Mouse (Mus musculus) limb, embryonic 13.5 days (tissue): ENCODE data around the gene Aimp2. TPM values are rescaled to one million over a fixed set of nuclear protein-coding genes. Genes with fewer than 3 reads are reported as not detected.

Experiments used
- ATAC-seq: fragments of 200-750 bp; cut with Nextera tagmentation; 2 replicates; pipeline ENCODE4 v1.8.0; 2017; ENCODE audit warnings: low read depth, moderate number of reproducible peaks, moderate TSS enrichment; ENCODE audit not compliant: low FRiP score
- H3K27ac ChIP-seq: fragments of 300-500 bp; sonication (generic); 2 replicates; pipeline ENCODE4 v1.5.1; 2015; ENCODE audit warnings: inconsistent platforms, mild to moderate bottlenecking, moderate library complexity
- H3K27me3 ChIP-seq: fragments of 300-500 bp; sonication (generic); 2 replicates; pipeline ENCODE4 v1.6.1; 2015; ENCODE audit warnings: mild to moderate bottlenecking, inconsistent platforms
- H3K36me3 ChIP-seq: fragments of 300-500 bp; sonication (generic); 2 replicates; pipeline ENCODE4 v1.6.1; 2015; ENCODE audit warnings: inconsistent platforms, mild to moderate bottlenecking, moderate library complexity
- H3K4me1 ChIP-seq: fragments of 300-500 bp; sonication (generic); 2 replicates; pipeline ENCODE4 v1.6.1; 2015; ENCODE audit warnings: inconsistent platforms
- H3K4me2 ChIP-seq: fragments of 300-500 bp; sonication (generic); replicated peaks from 2 replicates; pipeline ENCODE4 v1.6.1; 2015; ENCODE audit warnings: inconsistent platforms, mild to moderate bottlenecking, moderate library complexity
- H3K4me3 ChIP-seq: fragments of 300-500 bp; sonication (generic); 2 replicates; pipeline ENCODE4 v1.5.1; 2015; ENCODE audit warnings: moderate library complexity, mild to moderate bottlenecking, inconsistent platforms
- H3K9ac ChIP-seq: fragments of 300-500 bp; sonication (generic); 2 replicates; pipeline ENCODE4 v1.6.1; 2015; ENCODE audit warnings: mild to moderate bottlenecking, inconsistent platforms
- H3K9me3 ChIP-seq: fragments of 300-500 bp; sonication (generic); 2 replicates; pipeline ENCODE4 v1.6.1; 2016; ENCODE audit warnings: inconsistent platforms
- WGBS: fragments of 180-500 bp; shearing (Covaris S2); methylation state at CpG from one replicate; pipeline ENCODE4 v1.1.7; 2015; 5-methylcytosine and 5-hydroxymethylcytosine counted together
- polyA plus RNA-seq: library from polyadenylated mRNA; unstranded; fragments of >200 nt; fragmentation: Nextera tagmentation; extraction: Ambion mirVana; gene quantifications from 2 replicates; pipeline ENCODE4 v1.2.1, GENCODE M21; 2015

The Aimp2 gene
- 97.9 and 106 TPM in 2 replicates for polyA plus RNA-seq

GRCm38 (mm10) chr5:143909417-143910400, at the start of gene Aimp2, which contains the start of gene Pms2:
TSS of gene Aimp2 (minus strand) at chr5:143909847.
TSS of gene Pms2 (plus strand) at chr5:143909964.
- H3K9ac ChIP-seq: peak within 1 kb of the TSS; percentile 77
- peak within 1 kb of the TSS; percentile 82 for H3K27ac ChIP-seq
- peak within 1 kb of the TSS; percentile 77 for H3K4me3 ChIP-seq
- under 1% methylated on average over 70 of the region's 70 CpGs for WGBS
- H3K4me2 ChIP-seq: peak within 1 kb of the TSS; percentile 67
- peaks cover 36% of the 10 kb centered on the region for H3K36me3 ChIP-seq
- H3K27me3 ChIP-seq: no peaks in the 10 kb centered on the region
- H3K4me1 ChIP-seq: peaks cover 26% of the 10 kb centered on the region
- H3K9me3 ChIP-seq: no peaks in the 10 kb centered on the region
- peak; percentile 99 for ATAC-seq

DNA sequence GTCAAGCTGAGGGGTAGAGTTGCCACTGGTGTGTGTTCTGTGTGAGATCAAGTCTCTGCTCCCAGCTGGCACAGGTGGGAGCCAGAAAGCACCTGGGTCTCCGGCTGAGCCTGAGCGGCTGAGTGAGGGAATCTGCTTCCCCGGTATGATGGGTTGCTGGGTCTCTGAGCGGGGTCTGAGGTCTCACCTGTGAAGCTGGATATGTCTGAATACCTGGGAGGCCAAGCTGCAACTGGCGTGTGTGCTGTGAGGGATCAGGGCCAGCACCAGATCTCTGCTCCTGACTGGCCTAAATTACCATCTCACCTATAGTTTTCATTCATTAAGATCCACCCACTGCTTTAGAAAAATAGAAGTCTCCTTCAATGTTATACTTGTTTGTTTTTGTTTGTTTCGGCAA, 47.5 kb upstream of the Aimp2 start:
- Histone ChIP-seq H3K27me3 (no peaks in the 10 kb centered on the region), H3K4me2 (no peak overlapping the region), H3K27ac (no peak overlapping the region), H3K4me1 (no peaks in the 10 kb centered on the region), H3K9me3 (peaks cover 8% of the 10 kb centered on the region; the same call in 1 of the 2 replicates), H3K36me3 (no peaks in the 10 kb centered on the region; the same call in 1 of the 2 replicates), H3K4me3 (no peak overlapping the region), H3K9ac (no peak overlapping the region)
- ATAC-seq: no peak
- 96% methylated on average over 6 of the region's 6 CpGs for WGBS

GRCm38 (mm10) chr5:143950016-143950415, 40.4 kb upstream of the Aimp2 start:
- no peaks in the 10 kb centered on the region for H3K36me3 ChIP-seq
- 32% methylated on average over 5 of the region's 5 CpGs for WGBS
- H3K4me3 ChIP-seq: no peak overlapping the region
- no peaks in the 10 kb centered on the region for H3K4me1 ChIP-seq
- H3K27ac ChIP-seq: no peak overlapping the region
- H3K9ac ChIP-seq: no peak overlapping the region
- ATAC-seq: no peak
- H3K4me2 ChIP-seq: no peak overlapping the region
- no peaks in the 10 kb centered on the region for H3K27me3 ChIP-seq
- no peaks in the 10 kb centered on the region for H3K9me3 ChIP-seq

GRCm38 (mm10) chr5:143948361-143948760, 38.7 kb upstream of the Aimp2 start:
- Histone ChIP-seq H3K27me3 (no peaks in the 10 kb centered on the region), H3K9ac (no peak overlapping the region), H3K4me3 (no peak overlapping the region), H3K27ac (no peak overlapping the region), H3K4me2 (no peak overlapping the region), H3K36me3 (no peaks in the 10 kb centered on the region), H3K9me3 (no peaks in the 10 kb centered on the region), H3K4me1 (no peaks in the 10 kb centered on the region)
- WGBS: 82% methylated on average over 12 of the region's 12 CpGs
- ATAC-seq: no peak

- H3K9me3 ChIP-seq: no peaks in the 10 kb centered on the region
- H3K4me3 ChIP-seq: no peak overlapping the region
- no peak overlapping the region for H3K27ac ChIP-seq
- no peak for ATAC-seq
- H3K27me3 ChIP-seq: no peaks in the 10 kb centered on the region
- no peak overlapping the region for H3K9ac ChIP-seq
- H3K4me2 ChIP-seq: no peak overlapping the region
- WGBS: 85% methylated on average over 14 of the region's 14 CpGs
- H3K36me3 ChIP-seq: no peaks in the 10 kb centered on the region
- H3K4me1 ChIP-seq: no peaks in the 10 kb centered on the region
Observed at GRCm38 (mm10) chr5:143943231-143944125, 33.8 kb upstream of the Aimp2 start.

DNA sequence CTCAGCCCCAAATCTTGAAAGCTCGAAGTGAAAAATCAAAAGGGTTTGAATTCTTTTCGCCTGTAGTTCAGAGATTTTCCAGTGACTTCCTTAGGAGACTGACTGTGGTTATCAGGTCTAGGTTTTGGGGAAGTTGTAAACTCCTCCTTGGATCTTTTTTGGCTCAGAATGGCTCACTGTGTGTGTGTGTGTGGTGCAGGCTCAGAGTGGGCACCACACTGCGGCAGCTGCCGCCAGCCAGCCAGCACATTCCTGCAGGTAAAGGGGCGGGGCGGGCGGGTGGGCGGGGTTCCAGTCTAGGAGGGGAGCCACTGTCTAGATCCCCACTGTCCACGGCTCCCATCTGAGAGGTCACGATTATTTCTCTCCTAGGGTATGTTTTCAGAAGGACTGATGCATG, 31.9 kb upstream of the Aimp2 start:
- H3K4me2 ChIP-seq: peak overlapping the region; percentile 19; the same call in 1 of the 2 replicates
- H3K27ac ChIP-seq: no peak overlapping the region
- no peaks in the 10 kb centered on the region for H3K27me3 ChIP-seq
- H3K36me3 ChIP-seq: no peaks in the 10 kb centered on the region
- no peak overlapping the region for H3K4me3 ChIP-seq
- no peak for ATAC-seq
- H3K9ac ChIP-seq: no peak overlapping the region
- H3K9me3 ChIP-seq: no peaks in the 10 kb centered on the region
- WGBS: 21% methylated on average over 10 of the region's 10 CpGs
- no peaks in the 10 kb centered on the region for H3K4me1 ChIP-seq

DNA sequence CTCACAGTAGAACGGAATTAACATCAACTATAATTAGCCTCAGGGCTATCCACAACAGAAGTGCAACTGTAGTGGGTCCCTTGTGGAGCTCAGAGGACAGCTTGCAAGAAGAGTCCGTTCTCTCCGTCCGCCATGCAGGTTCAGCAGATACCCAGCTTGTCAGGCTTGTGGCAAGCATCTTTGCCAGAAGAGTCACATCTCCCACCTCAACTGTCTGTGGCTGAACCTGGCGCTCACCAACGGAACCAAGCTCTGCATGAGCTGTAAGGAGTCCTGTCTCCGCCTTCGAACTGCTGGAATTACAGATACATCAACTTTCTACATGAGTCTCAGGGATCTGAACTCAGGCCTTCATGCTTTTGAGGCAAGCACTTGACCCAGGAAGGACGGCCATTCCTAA, 26.5 kb upstream of the Aimp2 start:
- Histone ChIP-seq H3K4me2 (no peak overlapping the region), H3K27ac (no peak overlapping the region), H3K9ac (no peak overlapping the region), H3K27me3 (no peaks in the 10 kb centered on the region), H3K4me3 (no peak overlapping the region), H3K4me1 (no peaks in the 10 kb centered on the region), H3K9me3 (no peaks in the 10 kb centered on the region), H3K36me3 (peaks cover 9% of the 10 kb centered on the region)
- no peak for ATAC-seq
- WGBS: 85% methylated on average over 9 of the region's 9 CpGs

DNA sequence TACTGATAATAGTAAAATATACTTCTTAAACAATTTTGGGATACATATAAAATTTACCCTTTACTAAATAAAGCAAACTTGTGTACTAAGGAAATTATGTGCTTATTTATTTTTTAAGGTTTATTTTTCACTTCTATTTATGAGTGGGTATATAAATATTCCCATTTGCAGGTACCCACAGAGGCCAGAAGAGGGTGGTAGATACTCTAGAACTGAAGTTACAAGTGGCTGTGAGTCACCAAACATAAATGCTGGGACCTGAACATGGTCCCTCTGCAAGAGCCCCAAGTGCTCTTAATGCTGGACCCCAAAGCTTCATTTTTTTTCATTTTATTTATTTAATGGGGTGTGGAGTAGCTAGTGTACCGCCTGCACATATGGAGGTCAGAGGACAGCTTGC, 24.2 kb upstream of the Aimp2 start:
- no peak overlapping the region for H3K4me3 ChIP-seq
- 91% methylated on average over 1 of the region's 1 CpGs for WGBS
- peaks cover 30% of the 10 kb centered on the region for H3K36me3 ChIP-seq
- no peak for ATAC-seq
- no peaks in the 10 kb centered on the region for H3K27me3 ChIP-seq
- no peak overlapping the region for H3K9ac ChIP-seq
- H3K27ac ChIP-seq: no peak overlapping the region
- H3K4me1 ChIP-seq: no peaks in the 10 kb centered on the region
- H3K4me2 ChIP-seq: no peak overlapping the region
- no peaks in the 10 kb centered on the region for H3K9me3 ChIP-seq

DNA sequence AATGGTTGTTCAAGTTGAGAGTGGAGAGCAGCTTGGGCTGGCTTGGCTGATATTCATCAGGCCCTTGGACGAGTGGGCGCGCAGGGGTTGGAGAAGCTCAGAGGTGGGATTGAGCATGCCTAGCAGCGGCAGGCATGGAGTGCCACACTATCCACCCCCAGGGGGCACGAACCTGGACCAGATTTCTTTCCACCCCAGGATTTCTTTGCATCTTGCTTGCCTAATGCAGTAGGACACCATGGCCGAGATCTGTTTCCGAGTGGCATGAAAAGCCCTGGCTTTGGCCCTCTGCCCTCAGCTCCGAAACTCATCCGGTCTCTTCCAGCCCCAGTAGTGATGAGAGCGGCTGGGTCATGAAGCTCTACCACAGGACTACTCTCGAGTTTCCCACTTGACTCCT, 23.8 kb upstream of the Aimp2 start:
- Histone ChIP-seq H3K27me3 (no peaks in the 10 kb centered on the region), H3K9ac (no peak overlapping the region), H3K36me3 (peaks cover 35% of the 10 kb centered on the region), H3K4me2 (no peak overlapping the region), H3K27ac (no peak overlapping the region), H3K4me1 (no peaks in the 10 kb centered on the region), H3K9me3 (no peaks in the 10 kb centered on the region), H3K4me3 (no peak overlapping the region)
- 91% methylated on average over 11 of the region's 11 CpGs for WGBS
- no peak for ATAC-seq

GRCm38 (mm10) chr5:143932831-143933230, 23.2 kb upstream of the Aimp2 start, which contains the start of gene Rsph10b:
TSS of gene Rsph10b (plus strand) at chr5:143933035.
- H3K4me1 ChIP-seq: no peaks in the 10 kb centered on the region
- no peak within 1 kb of the TSS for H3K4me3 ChIP-seq
- no peaks in the 10 kb centered on the region for H3K9me3 ChIP-seq
- H3K27ac ChIP-seq: no peak within 1 kb of the TSS
- H3K27me3 ChIP-seq: no peaks in the 10 kb centered on the region
- H3K4me2 ChIP-seq: no peak within 1 kb of the TSS
- peaks cover 41% of the 10 kb centered on the region for H3K36me3 ChIP-seq
- 22% methylated on average over 8 of the region's 8 CpGs for WGBS
- no peak within 1 kb of the TSS for H3K9ac ChIP-seq
- no peak for ATAC-seq

DNA sequence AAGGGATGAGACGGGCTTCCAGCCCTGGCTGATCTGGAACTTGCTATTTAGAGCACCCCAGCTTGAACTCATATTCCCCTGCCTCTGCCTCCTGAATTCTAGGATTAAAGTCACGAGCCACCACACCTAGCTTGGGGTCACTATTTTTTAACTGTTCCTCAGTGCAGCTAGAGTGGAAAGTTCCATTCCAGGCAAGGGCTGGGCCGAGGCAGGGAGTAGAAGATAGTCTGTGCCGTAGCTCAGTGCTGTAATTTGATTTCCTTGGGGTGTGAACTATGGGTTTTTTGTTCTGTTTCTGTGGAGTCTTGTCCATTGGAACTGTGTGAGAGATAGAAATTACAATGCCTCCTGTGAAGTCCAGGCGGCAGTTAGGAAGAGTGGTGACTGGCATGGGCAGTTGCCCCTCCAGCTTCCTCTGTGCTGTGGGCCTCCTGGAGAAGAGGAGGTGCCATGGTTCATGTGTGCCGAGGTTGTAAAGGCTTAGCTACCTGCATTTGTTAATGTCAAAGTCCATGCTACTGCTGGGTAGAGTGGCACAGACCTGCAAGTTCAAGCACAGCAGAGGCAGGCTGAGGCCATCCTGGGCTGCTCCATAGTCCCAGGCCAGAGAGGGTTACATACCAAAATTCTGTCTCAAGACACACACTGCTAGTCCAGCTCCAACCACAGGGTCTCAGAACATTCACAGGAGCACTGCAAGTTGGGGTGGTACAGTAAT, 22.4 kb upstream of the Aimp2 start:
- ATAC-seq: no peak
- WGBS: 80% methylated on average over 6 of the region's 6 CpGs
- Histone ChIP-seq H3K4me3 (no peak overlapping the region), H3K9ac (no peak overlapping the region), H3K27me3 (no peaks in the 10 kb centered on the region), H3K27ac (no peak overlapping the region), H3K4me1 (no peaks in the 10 kb centered on the region), H3K36me3 (peaks cover 46% of the 10 kb centered on the region), H3K4me2 (no peak overlapping the region), H3K9me3 (no peaks in the 10 kb centered on the region)
